Mouse (Mus musculus): Measurements from ENCODE around the gene Tmem168.

GRCm38 (mm10) chr6:13607621-13608493 is at the start of gene Tmem168:
- TF ChIP-seq GATA1 (IDR thresholded peaks at IDR 0.05; ENCODE audit: low read length): no peak
- no peak for TF ChIP-seq TAL1 (IDR thresholded peaks at IDR 0.05; ENCODE audit: low read length)

All from erythroblast, embryonic 14.5 days (primary cell).